Mouse (Mus musculus) limb, embryonic 13.5 days (tissue): Measurements from ENCODE around the gene Cep97. TPM values are rescaled to one million over a fixed set of nuclear protein-coding genes. Genes with fewer than 3 reads are reported as not detected.

Experiments used
- ATAC-seq: fragments of 200-750 bp; cut with Nextera tagmentation; 2 replicates; pipeline ENCODE4 v1.8.0; 2017; ENCODE audit warnings: low read depth, moderate number of reproducible peaks, moderate TSS enrichment; ENCODE audit not compliant: low FRiP score
- H3K27ac ChIP-seq: fragments of 300-500 bp; sonication (generic); 2 replicates; pipeline ENCODE4 v1.5.1; 2015; ENCODE audit warnings: inconsistent platforms, mild to moderate bottlenecking, moderate library complexity
- H3K27me3 ChIP-seq: fragments of 300-500 bp; sonication (generic); 2 replicates; pipeline ENCODE4 v1.6.1; 2015; ENCODE audit warnings: mild to moderate bottlenecking, inconsistent platforms
- H3K36me3 ChIP-seq: fragments of 300-500 bp; sonication (generic); 2 replicates; pipeline ENCODE4 v1.6.1; 2015; ENCODE audit warnings: inconsistent platforms, mild to moderate bottlenecking, moderate library complexity
- H3K4me1 ChIP-seq: fragments of 300-500 bp; sonication (generic); 2 replicates; pipeline ENCODE4 v1.6.1; 2015; ENCODE audit warnings: inconsistent platforms
- H3K4me2 ChIP-seq: fragments of 300-500 bp; sonication (generic); replicated peaks from 2 replicates; pipeline ENCODE4 v1.6.1; 2015; ENCODE audit warnings: inconsistent platforms, mild to moderate bottlenecking, moderate library complexity
- H3K4me3 ChIP-seq: fragments of 300-500 bp; sonication (generic); 2 replicates; pipeline ENCODE4 v1.5.1; 2015; ENCODE audit warnings: moderate library complexity, mild to moderate bottlenecking, inconsistent platforms
- H3K9ac ChIP-seq: fragments of 300-500 bp; sonication (generic); 2 replicates; pipeline ENCODE4 v1.6.1; 2015; ENCODE audit warnings: mild to moderate bottlenecking, inconsistent platforms
- H3K9me3 ChIP-seq: fragments of 300-500 bp; sonication (generic); 2 replicates; pipeline ENCODE4 v1.6.1; 2016; ENCODE audit warnings: inconsistent platforms
- WGBS: fragments of 180-500 bp; shearing (Covaris S2); methylation state at CpG from one replicate; pipeline ENCODE4 v1.1.7; 2015; 5-methylcytosine and 5-hydroxymethylcytosine counted together
- polyA plus RNA-seq: library from polyadenylated mRNA; unstranded; fragments of >200 nt; fragmentation: Nextera tagmentation; extraction: Ambion mirVana; gene quantifications from 2 replicates; pipeline ENCODE4 v1.2.1, GENCODE M21; 2015

The Cep97 gene
- polyA plus RNA-seq, result 10.9 and 11.6 TPM in 2 replicates

DNA sequence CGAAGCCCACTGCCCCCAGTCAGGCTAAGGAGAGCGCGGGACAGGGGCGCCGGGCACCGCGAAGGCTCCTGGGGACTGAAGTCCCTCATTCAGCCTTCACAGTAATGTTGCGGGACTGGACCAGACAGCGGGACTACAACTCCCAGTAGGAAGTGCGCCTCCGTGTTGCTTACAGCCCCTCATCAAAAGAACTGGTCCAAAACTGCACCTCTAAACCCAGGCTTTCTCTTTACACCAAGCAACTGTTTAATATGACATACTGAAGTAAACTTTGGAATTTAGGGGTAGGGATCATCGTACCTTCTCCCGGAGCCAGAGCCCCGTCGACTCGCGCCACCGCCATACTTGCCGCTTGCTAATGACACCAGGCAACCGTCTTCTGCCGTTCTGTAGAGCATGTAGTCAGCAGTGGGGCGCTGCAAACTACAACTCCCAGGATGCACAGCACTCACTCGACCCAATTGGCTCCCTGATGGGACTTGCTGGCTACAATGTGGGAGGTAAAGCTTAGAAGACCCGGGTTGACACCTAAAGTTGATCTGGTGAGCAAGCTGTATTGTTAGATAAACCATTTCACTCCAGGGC lies at the start of gene Cep97:
Gene Cep97, minus strand, starts transcription at position 403 of the 585 bp plus-strand sequence.
- Histone ChIP-seq H3K9me3 (no peaks in the 10 kb centered on the region), H3K4me1 (peaks cover 5% of the 10 kb centered on the region; the same call in 1 of the 2 replicates), H3K27ac (peak within 1 kb of the TSS; percentile 70; the same call in 1 of the 2 replicates), H3K4me2 (peak within 1 kb of the TSS; percentile 74), H3K36me3 (peaks cover 7% of the 10 kb centered on the region; the same call in 1 of the 2 replicates), H3K4me3 (peak within 1 kb of the TSS; percentile 76), H3K27me3 (no peaks in the 10 kb centered on the region), H3K9ac (peak within 1 kb of the TSS; percentile 83)
- peak; percentile 99 for ATAC-seq
- WGBS, result under 1% methylated on average over 24 of the region's 24 CpGs

DNA sequence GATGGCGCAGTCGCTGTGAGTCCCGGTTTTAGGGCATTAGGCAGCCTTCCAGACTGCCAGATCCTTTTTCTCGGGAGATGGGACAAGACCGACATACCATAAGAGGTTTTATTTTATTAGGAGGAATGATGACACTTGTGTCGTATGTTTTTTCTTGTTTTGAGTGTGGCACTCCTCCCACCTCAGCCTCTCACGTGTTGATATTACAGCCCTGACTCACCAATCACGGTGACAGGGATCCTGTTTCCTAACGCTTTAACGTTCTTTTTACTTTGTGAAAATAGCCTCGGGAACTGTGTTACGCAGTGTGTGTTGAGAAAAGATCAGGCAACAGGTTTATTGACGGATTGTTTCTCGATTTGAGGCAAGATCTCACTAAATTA lies 40.2 kb upstream of the Cep97 start:
- 3% methylated on average over 14 of the region's 14 CpGs for WGBS
- peaks cover 31% of the 10 kb centered on the region for H3K36me3 ChIP-seq
- H3K27ac ChIP-seq, result peak overlapping the region; percentile 92
- ATAC-seq, result peak; percentile 12; the same call in 1 of the 2 replicates
- H3K4me3 ChIP-seq, result peak overlapping the region; percentile 100
- H3K9me3 ChIP-seq, result no peaks in the 10 kb centered on the region
- no peaks in the 10 kb centered on the region for H3K27me3 ChIP-seq
- peak overlapping the region; percentile 81 for H3K4me2 ChIP-seq
- H3K9ac ChIP-seq, result peak overlapping the region; percentile 93
- peaks cover 30% of the 10 kb centered on the region for H3K4me1 ChIP-seq

DNA sequence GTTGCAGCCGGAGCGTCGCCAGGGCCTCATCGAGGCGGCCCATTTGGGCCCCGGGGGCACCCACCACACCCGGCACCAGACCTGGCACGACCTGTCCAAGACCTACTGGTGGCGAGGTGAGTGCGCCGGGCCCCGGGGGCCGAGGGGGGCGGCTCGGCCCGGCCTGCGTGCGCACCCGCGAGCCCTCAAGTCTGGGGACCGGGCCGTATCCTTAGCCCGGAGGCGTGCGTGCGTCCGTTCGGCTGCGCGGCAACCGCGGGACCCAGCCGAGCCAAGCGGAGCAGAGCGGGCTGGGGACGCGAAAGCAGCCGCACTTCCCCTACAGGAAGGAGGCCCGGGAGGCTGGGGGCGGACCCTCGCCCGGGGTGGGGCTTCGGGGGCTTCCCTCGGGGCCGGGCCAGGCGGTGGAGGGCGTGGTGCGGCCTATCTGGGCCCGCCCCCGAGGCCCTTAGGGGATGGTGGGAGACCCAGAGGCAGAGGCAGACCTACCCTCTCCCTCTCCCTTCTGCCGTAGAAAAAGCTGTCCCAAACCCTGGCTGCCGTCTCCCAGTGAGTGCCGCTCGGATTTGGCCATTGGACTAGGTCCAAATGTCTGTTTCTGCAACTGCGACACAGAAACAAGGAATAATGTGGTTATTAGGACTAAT lies 39.7 kb upstream of the Cep97 start:
- H3K4me3 ChIP-seq, result peak overlapping the region; percentile 100
- peaks cover 36% of the 10 kb centered on the region for H3K36me3 ChIP-seq
- under 1% methylated on average over 51 of the region's 55 CpGs for WGBS
- peaks cover 35% of the 10 kb centered on the region for H3K4me1 ChIP-seq
- peak overlapping the region; percentile 93 for H3K9ac ChIP-seq
- H3K27me3 ChIP-seq, result no peaks in the 10 kb centered on the region
- ATAC-seq, result peak; percentile 81
- peak overlapping the region; percentile 92 for H3K27ac ChIP-seq
- no peaks in the 10 kb centered on the region for H3K9me3 ChIP-seq
- H3K4me2 ChIP-seq, result peak overlapping the region; percentile 81

DNA sequence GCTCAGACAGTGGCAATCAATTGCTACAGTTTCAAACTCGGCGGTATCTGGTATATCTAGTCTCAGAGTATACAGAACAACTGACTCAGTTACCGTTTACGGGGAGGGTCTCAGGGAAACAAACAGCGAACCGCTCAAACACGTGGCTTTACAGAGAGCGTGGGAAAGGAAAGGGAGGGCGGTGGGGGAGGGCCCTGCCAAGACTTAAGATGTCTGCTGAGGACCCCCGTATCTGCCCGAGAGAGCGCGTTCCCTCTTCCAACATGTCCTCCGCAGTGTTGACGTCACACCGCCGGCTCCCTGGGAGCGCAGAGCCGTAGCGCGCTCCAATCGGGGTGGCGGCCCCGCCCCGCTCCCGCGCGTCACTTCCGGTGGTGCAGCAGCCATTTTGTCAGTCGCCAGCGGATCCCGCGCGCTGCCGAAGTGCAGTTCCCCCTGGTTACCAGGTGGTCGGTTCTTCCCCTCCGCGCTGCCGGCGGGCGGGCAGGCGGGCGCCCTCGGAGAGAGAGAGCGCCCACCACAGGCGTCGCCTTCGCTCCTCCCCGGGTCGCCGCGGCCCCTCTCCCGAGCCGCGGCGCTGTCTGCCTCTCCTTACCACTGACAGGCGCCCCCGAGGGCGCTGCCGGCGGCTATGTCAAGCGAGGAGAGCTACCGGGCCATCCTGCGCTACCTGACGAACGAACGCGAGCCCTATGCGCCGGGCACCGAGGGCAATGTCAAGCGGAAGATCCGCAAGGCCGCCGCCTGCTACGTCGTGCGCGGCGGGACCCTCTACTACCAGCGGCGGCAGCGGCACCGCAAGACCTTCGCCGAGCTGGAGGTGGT lies 39.0 kb upstream of the Cep97 start, which contains the start of gene Zbtb11:
Gene Zbtb11, plus strand, starts transcription at position 453 of the 825 bp plus-strand sequence.
- ATAC-seq, result peak; percentile 97
- under 1% methylated on average over 73 of the region's 86 CpGs for WGBS
- Histone ChIP-seq H3K9ac (peak within 1 kb of the TSS; percentile 93), H3K27me3 (no peaks in the 10 kb centered on the region), H3K4me1 (peaks cover 40% of the 10 kb centered on the region), H3K9me3 (no peaks in the 10 kb centered on the region), H3K27ac (peak within 1 kb of the TSS; percentile 92), H3K4me2 (peak within 1 kb of the TSS; percentile 81), H3K36me3 (peaks cover 44% of the 10 kb centered on the region), H3K4me3 (peak within 1 kb of the TSS; percentile 100)

DNA sequence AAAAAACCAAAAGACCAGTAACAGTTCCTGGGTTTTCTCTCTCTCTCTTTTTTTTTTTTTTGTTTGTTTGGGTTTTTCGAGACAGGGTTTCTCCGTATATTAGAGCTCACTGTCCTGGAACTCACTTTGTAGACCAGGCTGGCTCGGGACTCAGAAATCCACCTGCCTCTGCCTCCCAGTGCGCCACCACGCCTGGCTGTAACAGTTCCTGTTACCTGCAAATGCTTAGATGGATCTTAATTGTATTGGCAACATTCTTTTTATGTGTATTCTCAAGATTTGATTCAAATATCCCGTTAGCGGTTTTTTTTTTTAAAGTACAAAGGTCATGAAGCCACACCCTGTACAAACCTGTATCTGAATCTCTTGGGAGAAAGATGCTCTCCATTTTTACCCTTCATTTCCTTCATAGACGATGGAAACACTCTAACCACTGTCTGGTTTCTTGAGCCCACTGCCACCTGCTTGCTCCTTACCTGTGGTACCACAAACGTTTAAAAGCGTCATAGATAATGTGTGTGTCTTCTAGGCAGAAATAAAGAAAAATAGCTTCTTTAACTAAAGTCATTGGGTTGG lies 38.1 kb upstream of the Cep97 start:
- no peak for ATAC-seq
- peaks cover 42% of the 10 kb centered on the region for H3K36me3 ChIP-seq

DNA sequence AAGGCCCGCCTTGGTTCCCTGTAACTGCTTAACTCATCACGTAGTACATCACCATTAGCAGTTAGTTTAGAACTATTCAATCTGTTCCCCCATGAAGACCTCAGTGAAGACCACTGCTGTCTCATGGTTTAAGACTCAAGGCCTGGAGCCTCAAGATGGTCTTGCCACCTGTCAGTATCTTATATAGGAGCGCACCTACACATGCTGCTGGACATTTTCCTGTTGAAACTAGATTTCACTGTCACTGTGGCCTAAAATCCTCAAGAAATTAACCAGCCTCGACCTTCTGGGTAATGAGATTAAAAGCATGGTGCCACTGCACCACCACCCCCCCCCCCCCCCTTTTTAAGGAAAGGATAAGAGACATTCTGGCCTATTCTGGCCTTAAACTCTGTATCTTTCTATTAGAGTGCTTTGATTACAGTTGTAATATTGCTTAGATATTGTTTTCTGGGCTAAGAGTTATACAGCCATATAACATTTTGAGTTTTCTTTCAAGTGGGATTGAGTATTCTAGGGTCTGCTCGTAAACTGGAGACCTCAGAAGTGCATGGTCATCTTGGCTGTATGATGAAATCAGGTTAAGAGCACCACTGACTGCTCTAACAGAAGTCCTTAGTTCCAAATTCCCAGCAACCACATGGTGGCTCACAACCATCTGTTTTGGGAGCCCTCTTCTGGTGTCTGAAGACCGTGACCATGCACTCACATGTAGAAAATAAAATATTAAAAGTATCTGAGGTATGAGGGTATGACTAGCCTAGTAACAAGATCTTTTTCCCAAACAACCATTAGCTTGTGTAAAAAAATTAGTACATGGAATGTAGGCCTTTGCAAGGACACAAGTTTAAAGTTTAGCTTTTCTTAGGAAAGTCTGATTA lies 37.3 kb upstream of the Cep97 start:
- Histone ChIP-seq H3K27ac (no peak overlapping the region), H3K4me3 (no peak overlapping the region), H3K9me3 (no peaks in the 10 kb centered on the region), H3K36me3 (peaks cover 42% of the 10 kb centered on the region), H3K27me3 (no peaks in the 10 kb centered on the region), H3K4me1 (peaks cover 46% of the 10 kb centered on the region), H3K9ac (no peak overlapping the region), H3K4me2 (no peak overlapping the region)
- WGBS, result 82% methylated on average over 6 of the region's 6 CpGs
- no peak for ATAC-seq

More for the DNA sequence above, 38.1 kb upstream of the Cep97 start:
- Histone ChIP-seq H3K27me3 (no peaks in the 10 kb centered on the region), H3K9ac (peak overlapping the region; percentile 50; the same call in 1 of the 2 replicates), H3K4me1 (peaks cover 40% of the 10 kb centered on the region), H3K27ac (peak overlapping the region; percentile 65), H3K9me3 (no peaks in the 10 kb centered on the region), H3K4me2 (peak overlapping the region; percentile 81), H3K4me3 (peak overlapping the region; percentile 100)
- WGBS, result 54% methylated on average over 10 of the region's 10 CpGs

DNA sequence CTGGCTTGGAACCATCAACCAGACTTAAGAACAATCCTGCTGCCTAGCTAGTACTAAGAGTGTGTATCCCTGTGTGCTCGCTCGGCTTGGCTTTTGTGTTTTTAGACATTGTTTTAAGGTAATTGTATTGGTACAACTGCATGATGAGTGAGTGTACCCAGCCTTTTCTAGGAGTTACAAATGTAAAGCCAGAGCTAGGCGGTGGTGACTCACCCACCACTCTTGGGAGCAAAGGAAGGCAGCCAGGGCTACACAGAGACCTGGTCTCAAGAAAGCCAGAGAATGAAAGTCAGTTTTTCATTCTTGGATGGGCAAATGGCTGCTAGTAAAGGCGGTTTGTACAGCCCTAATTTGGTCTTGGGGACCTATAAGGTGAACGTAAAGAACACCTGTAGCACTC lies 35.8 kb upstream of the Cep97 start:
- Histone ChIP-seq H3K27me3 (no peaks in the 10 kb centered on the region), H3K4me3 (no peak overlapping the region), H3K4me2 (no peak overlapping the region), H3K27ac (no peak overlapping the region), H3K36me3 (peaks cover 42% of the 10 kb centered on the region), H3K4me1 (peaks cover 39% of the 10 kb centered on the region), H3K9me3 (no peaks in the 10 kb centered on the region), H3K9ac (no peak overlapping the region)
- 95% methylated on average over 5 of the region's 5 CpGs for WGBS
- ATAC-seq, result no peak

DNA sequence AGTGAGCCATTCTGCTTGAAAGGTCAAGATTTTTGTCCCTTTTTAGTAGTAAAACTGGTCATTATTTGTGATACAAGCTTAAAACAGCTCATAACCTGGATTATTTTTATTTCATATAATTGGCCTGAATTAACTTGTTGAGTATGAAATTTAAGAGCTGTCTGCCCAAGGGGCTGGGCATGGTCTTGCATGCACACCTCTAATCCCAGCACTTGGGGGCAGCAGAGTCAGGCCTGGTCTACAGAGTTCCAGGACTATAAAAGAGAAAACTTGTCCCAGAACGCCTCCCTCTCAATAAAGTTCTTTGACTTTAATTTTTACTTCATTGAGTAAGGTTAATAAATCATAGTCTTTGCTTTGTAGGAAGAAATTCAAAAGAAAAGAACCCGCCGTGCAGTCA lies 34.5 kb upstream of the Cep97 start:
- Histone ChIP-seq H3K9me3 (no peaks in the 10 kb centered on the region), H3K9ac (no peak overlapping the region), H3K4me2 (0 out of 2 replicates have a peak overlapping the region, but pooled peaks have one; percentile 4), H3K4me3 (no peak overlapping the region), H3K27me3 (no peaks in the 10 kb centered on the region), H3K27ac (no peak overlapping the region), H3K36me3 (peaks cover 42% of the 10 kb centered on the region), H3K4me1 (peaks cover 35% of the 10 kb centered on the region)
- no peak for ATAC-seq
- WGBS, result 76% methylated on average over 3 of the region's 3 CpGs

DNA sequence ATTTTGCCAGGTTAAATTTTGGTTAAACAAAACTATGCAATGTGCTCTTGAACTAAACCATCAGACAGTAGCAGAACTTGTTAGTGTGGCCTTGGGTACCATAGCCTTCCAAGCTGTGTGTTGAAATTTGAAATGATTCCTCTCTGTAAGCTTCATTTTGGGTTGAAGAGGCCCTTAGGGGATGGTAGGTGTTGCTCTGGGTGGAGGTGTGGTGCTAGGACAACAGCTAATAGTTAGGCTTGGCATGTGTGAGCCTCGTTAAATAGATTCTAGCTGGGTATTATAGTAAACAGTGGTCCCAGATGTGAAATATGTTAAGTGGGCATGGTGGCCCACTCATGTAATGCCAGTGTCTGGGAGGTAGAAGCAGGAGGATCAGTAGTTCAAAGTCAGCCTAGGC lies 32.6 kb upstream of the Cep97 start:
- no peak overlapping the region for H3K27ac ChIP-seq

DNA sequence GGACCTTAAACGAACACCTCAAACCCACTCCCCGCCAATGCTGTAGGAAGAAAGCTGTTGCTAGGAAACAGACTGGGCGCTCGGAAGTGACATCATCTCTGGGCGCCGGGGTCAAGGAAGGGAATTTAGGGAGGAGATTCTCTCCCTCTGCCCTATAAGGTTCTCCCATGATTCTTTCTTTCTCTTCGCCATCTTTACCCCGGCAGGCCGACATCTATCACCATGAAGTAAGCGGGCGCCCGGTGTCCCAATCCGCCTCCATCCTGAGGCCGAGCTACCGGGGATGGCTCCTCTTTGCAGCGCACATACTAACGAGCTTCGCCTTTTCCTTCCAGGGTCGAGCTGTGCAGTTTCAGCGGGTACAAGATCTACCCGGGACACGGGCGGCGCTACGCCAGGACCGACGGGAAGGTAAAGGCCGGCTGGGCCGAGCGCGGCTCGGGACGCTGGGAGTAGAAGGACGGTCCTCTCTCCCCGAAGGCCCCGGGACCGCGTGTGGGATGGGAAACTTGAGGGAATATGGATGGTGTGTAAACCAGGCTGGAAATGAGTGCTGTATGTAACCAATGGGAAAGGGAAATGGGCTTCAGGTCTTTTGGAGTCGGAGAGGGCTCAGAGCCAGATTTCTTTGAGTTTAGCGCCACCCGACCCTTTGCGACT lies 31.7 kb upstream of the Cep97 start, which contains the start of gene Rpl24:
Gene Rpl24, plus strand, starts transcription at position 64 of the 660 bp plus-strand sequence.
- Histone ChIP-seq H3K9me3 (no peaks in the 10 kb centered on the region), H3K4me1 (peaks cover 23% of the 10 kb centered on the region), H3K9ac (peak within 1 kb of the TSS; percentile 92), H3K4me2 (peak within 1 kb of the TSS; percentile 97), H3K27ac (peak within 1 kb of the TSS; percentile 84), H3K27me3 (no peaks in the 10 kb centered on the region), H3K4me3 (peak within 1 kb of the TSS; percentile 89), H3K36me3 (peaks cover 33% of the 10 kb centered on the region)
- under 1% methylated on average over 42 of the region's 42 CpGs for WGBS
- peak; percentile 94 for ATAC-seq

More for the DNA sequence above, 32.6 kb upstream of the Cep97 start:
- peak overlapping the region; percentile 89 for H3K4me3 ChIP-seq
- peak overlapping the region; percentile 92 for H3K9ac ChIP-seq
- H3K36me3 ChIP-seq, result peaks cover 41% of the 10 kb centered on the region
- no peak for ATAC-seq
- no peaks in the 10 kb centered on the region for H3K27me3 ChIP-seq
- no peaks in the 10 kb centered on the region for H3K9me3 ChIP-seq
- H3K4me1 ChIP-seq, result peaks cover 28% of the 10 kb centered on the region
- peak overlapping the region; percentile 97 for H3K4me2 ChIP-seq
- 13% methylated on average over 1 of the region's 1 CpGs for WGBS
